Mouse (Mus musculus): ENCODE data around the gene Map3k7cl.

GRCm38 (mm10) chr16:87625341-87625740, 72.2 kb downstream of the Map3k7cl start:
- TF ChIP-seq CTCF (IDR thresholded peaks at IDR 0.05; ENCODE audit: control insufficient read depth, insufficient read depth, insufficient replicate concordance, low read depth, low read length) (no peak), POLR2A (IDR thresholded peaks at IDR 0.05; ENCODE audit: control insufficient read depth, low read depth, low read length) (no peak)

Data from testis, adult 2 months (tissue).